Mouse (Mus musculus) large intestine, adult 2 months (tissue): ENCODE results near the gene Pabpc1l. TPM values are rescaled to one million over a fixed set of nuclear protein-coding genes. Genes with fewer than 3 reads are reported as not detected.
"Not testable (repeated sequence)": the region's sequence is repeated elsewhere in the genome, so short reads cannot be mapped to it uniquely, and the experiment has no call there.

Experiments
- DNase-seq: peaks from one replicate; pipeline ENCODE4 v3.0.0-alpha.2; 2012; ENCODE audit warnings: low read depth, low spot score
- WGBS: fragments of 180-500 bp; shearing (Covaris S2); methylation state at CpG from one replicate; pipeline ENCODE4 v1.1.7; 2018; 5-methylcytosine and 5-hydroxymethylcytosine counted together
- polyA plus RNA-seq: library from polyadenylated mRNA; depleted of rRNA; stranded (reverse); fragments of >200 nt; gene quantifications from 2 replicates; pipeline ENCODE4 v1.2.3, GENCODE M21; 2012

Gene Pabpc1l
- polyA plus RNA-seq, 1 experiment: 1.1 TPM

GRCm38 (mm10) chr2:164031147-164031546 is 5.9 kb downstream of the Pabpc1l start:
- no peak for DNase-seq
- 76% methylated on average over 10 of the region's 10 CpGs for WGBS

GRCm38 (mm10) chr2:164032973-164033372 is 7.7 kb downstream of the Pabpc1l start:
- 94% methylated on average over 3 of the region's 3 CpGs for WGBS
- no peak for DNase-seq

GRCm38 (mm10) chr2:164036520-164037019 is 11.3 kb downstream of the Pabpc1l start:
- 66% methylated on average over 10 of the region's 10 CpGs for WGBS

GRCm38 (mm10) chr2:164038407-164039028 is 13.3 kb downstream of the Pabpc1l start:
- DNase-seq: no peak
- 89% methylated on average over 1 of the region's 1 CpGs for WGBS

More at GRCm38 (mm10) chr2:164036520-164037019, 11.3 kb downstream of the Pabpc1l start:
- no peak for DNase-seq

- WGBS: 45% methylated on average over 6 of the region's 6 CpGs
- DNase-seq: no peak
Observed at GRCm38 (mm10) chr2:164040949-164041348, 15.7 kb downstream of the Pabpc1l start.

- DNase-seq: no peak
- 42% methylated on average over 2 of the region's 2 CpGs for WGBS
Observed at GRCm38 (mm10) chr2:164041523-164041922, 16.3 kb downstream of the Pabpc1l start.

GRCm38 (mm10) chr2:164047197-164047690 is 22.0 kb downstream of the Pabpc1l start:
- WGBS: 2% methylated on average over 14 of the region's 16 CpGs
- DNase-seq: peak; percentile 29

GRCm38 (mm10) chr2:164053767-164054166 is 28.5 kb downstream of the Pabpc1l start:
- 72% methylated on average over 8 of the region's 8 CpGs for WGBS
- DNase-seq: no peak

GRCm38 (mm10) chr2:164054671-164055070 is 29.4 kb downstream of the Pabpc1l start:
- 89% methylated on average over 8 of the region's 8 CpGs for WGBS
- no peak for DNase-seq

GRCm38 (mm10) chr2:164059634-164060235 is 34.5 kb downstream of the Pabpc1l start:
- WGBS: 88% methylated on average over 8 of the region's 8 CpGs
- no peak for DNase-seq

GRCm38 (mm10) chr2:164070142-164070764 is 45.0 kb downstream of the Pabpc1l start, which contains the start of gene Stk4:
Gene Stk4 (plus strand): TSS chr2:164070322.
- whole genome bisulfite sequencing: under 1% methylated on average over 45 of the region's 45 CpGs
- no peak for DNase-seq

GRCm38 (mm10) chr2:164070765-164071436 is 45.7 kb downstream of the Pabpc1l start, which contains the start of gene Tomm34:
Gene Tomm34 (minus strand): TSS chr2:164071169.
- DNase-seq: peak; percentile 84
- 2% methylated on average over 55 of the region's 55 CpGs for WGBS

GRCm38 (mm10) chr2:164071437-164071820 is 46.2 kb downstream of the Pabpc1l start:
- DNase-seq: not testable (repeated sequence)
- WGBS: 75% methylated on average over 11 of the region's 11 CpGs

GRCm38 (mm10) chr2:164072109-164072508 is 46.9 kb downstream of the Pabpc1l start:
- DNase-seq: no peak
- 84% methylated on average over 2 of the region's 2 CpGs for WGBS

GRCm38 (mm10) chr2:164073120-164073519 is 47.9 kb downstream of the Pabpc1l start:
- 86% methylated on average over 7 of the region's 7 CpGs for WGBS
- DNase-seq: no peak

- under 1% methylated on average over 47 of the region's 48 CpGs for WGBS
- DNase-seq: peak; percentile 95
Observed at GRCm38 (mm10) chr2:164073918-164074578, 48.8 kb downstream of the Pabpc1l start.

GRCm38 (mm10) chr2:164075088-164075487 is 49.8 kb downstream of the Pabpc1l start:
- DNase-seq: no peak
- 11% methylated on average over 5 of the region's 5 CpGs for WGBS

GRCm38 (mm10) chr2:164076874-164077425 is 51.7 kb downstream of the Pabpc1l start:
- no peak for DNase-seq
- 86% methylated on average over 8 of the region's 8 CpGs for whole genome bisulfite sequencing

GRCm38 (mm10) chr2:164077875-164078274 is 52.6 kb downstream of the Pabpc1l start:
- no peak for DNase-seq
- 56% methylated on average over 5 of the region's 5 CpGs for WGBS
